32 mouse cellular contexts compared by ENCODE assay signal in genomic region chr19:46662784-46663183, GRCm38 (mm10). TPM values are rescaled to one million over a fixed set of nuclear protein-coding genes. Genes with fewer than 3 reads are reported as not detected.
"Had no signal": no experiment of that assay in that cellular context is flagged by ENCODE, and none has a peak within 500 bp of the region (broad histone marks: within the 10 kb centered on the region; RNA-seq: fewer than 3 reads in every experiment).

No protein-coding gene starts in this region.

- DNase-seq: gastrocnemius, adult 2 months; gastrocnemius, postnatal 10 days; gastrocnemius, postnatal 25 days; heart, postnatal 14 days; heart, postnatal 36 days; kidney, adult 18-20 months; kidney, adult 8-10 months; kidney, postnatal 10 days; kidney, postnatal 25 days; kidney, postnatal 4 days had no signal

- H3K9ac ChIP-seq: heart, embryonic 12.5 days; heart, embryonic 15.5 days; hindbrain, embryonic 12.5 days; hindbrain, embryonic 14.5 days; intestine, embryonic 15.5 days; limb, embryonic 12.5 days; liver, embryonic 14.5 days had no signal

- ATAC-seq: hindbrain, embryonic 16.5 days; inflammation-experienced regulatory T-cells, adult 6 months; intestine, embryonic 15.5 days; intestine, postnatal 0 days had no signal

- H3K4me2 ChIP-seq: heart, embryonic 12.5 days; heart, embryonic 15.5 days; hindbrain, embryonic 12.5 days; hindbrain, embryonic 14.5 days; intestine, embryonic 15.5 days; limb, embryonic 12.5 days had no signal

- H3K27me3 ChIP-seq: heart, embryonic 12.5 days; heart, embryonic 15.5 days; hindbrain, embryonic 12.5 days; intestine, embryonic 15.5 days; limb, embryonic 12.5 days had no signal

- H3K9me3 ChIP-seq: heart, embryonic 12.5 days; heart, embryonic 15.5 days; hindbrain, embryonic 10.5 days; hindbrain, embryonic 12.5 days; intestine, embryonic 15.5 days; limb, embryonic 10.5 days; limb, embryonic 12.5 days had no signal

- H3K36me3 ChIP-seq: hindbrain, embryonic 12.5 days; intestine, embryonic 15.5 days had no signal

- H3K27ac ChIP-seq: gastrocnemius, adult 2 months; heart, embryonic 15.5 days; hindbrain, embryonic 10.5 days; hindbrain, embryonic 12.5 days; hindbrain, embryonic 14.5 days; intestine, embryonic 15.5 days; layer of hippocampus, adult 2 months; left cerebral cortex, adult 2 months; limb, embryonic 10.5 days; limb, embryonic 12.5 days; liver, embryonic 14.5 days had no signal

- H3K4me3 ChIP-seq: gastrocnemius, adult 2 months; heart, embryonic 12.5 days; heart, embryonic 15.5 days; hindbrain, embryonic 10.5 days; hindbrain, embryonic 12.5 days; intestine, embryonic 15.5 days; layer of hippocampus, adult 2 months; left cerebral cortex, adult 2 months; limb, embryonic 10.5 days; limb, embryonic 12.5 days had no signal

RNA-seq across cellular contexts. Expression of gene Cyp17a1, which starts 10.2 kb away (rescaled TPM):
- total RNA-seq: gastrocnemius, adult 2 months; gastrocnemius, postnatal 10 days; gastrocnemius, postnatal 25 days; gastrocnemius, postnatal 4 days; granulocyte monocyte progenitor cell, adult 5-6 weeks; heart, postnatal 14 days; heart, postnatal 36 days; layer of hippocampus, adult 2 months; layer of hippocampus, postnatal 10 days; layer of hippocampus, postnatal 25 days; left cerebral cortex, adult 2 months; left cerebral cortex, postnatal 14 days; left cerebral cortex, postnatal 36 days had no signal
- polyA plus RNA-seq: frontal cortex, adult 2 months; hindbrain, embryonic 10.5 days; hindbrain, embryonic 12.5 days; hindbrain, embryonic 14.5 days; hindbrain, embryonic 16.5 days; intestine, embryonic 15.5 days; intestine, postnatal 0 days; kidney, embryonic 14.5 days; limb, embryonic 10.5 days; limb, embryonic 12.5 days had no signal
